Mouse (Mus musculus) limb, embryonic 14.5 days (tissue): ENCODE results near the gene Smarcad1. TPM values are rescaled to one million over a fixed set of nuclear protein-coding genes. Genes with fewer than 3 reads are reported as not detected.

Source experiments
- ATAC-seq: fragments of 200-750 bp; cut with Nextera tagmentation; 2 replicates; pipeline ENCODE4 v1.8.0; 2017; ENCODE audit warnings: low read depth, moderate number of reproducible peaks, moderate TSS enrichment; ENCODE audit not compliant: low FRiP score
- DNase-seq: peaks from one replicate; pipeline ENCODE4 v3.0.0-alpha.2; 2015; ENCODE audit warnings: low spot score
- H3K27ac ChIP-seq: fragments of 300-500 bp; sonication (generic); replicated peaks from 2 replicates; pipeline ENCODE4 v1.5.1; 2014; ENCODE audit warnings: low read depth, mild to moderate bottlenecking, low read length, moderate library complexity, mixed read lengths
- H3K27me3 ChIP-seq: fragments of 300-500 bp; sonication (generic); 2 replicates; pipeline ENCODE4 v1.6.1; 2014; ENCODE audit warnings: low read length, mixed read lengths; ENCODE audit not compliant: control insufficient read depth, insufficient read depth
- H3K36me3 ChIP-seq: fragments of 300-500 bp; sonication (generic); 2 replicates; pipeline ENCODE4 v1.6.1; 2014; ENCODE audit warnings: mild to moderate bottlenecking, low read length, moderate library complexity, mixed read lengths; ENCODE audit not compliant: control insufficient read depth, insufficient read depth
- H3K4me1 ChIP-seq: fragments of 300-500 bp; sonication (generic); 2 replicates; pipeline ENCODE4 v1.6.1; 2014; ENCODE audit warnings: antibody characterized with exemption, low read length, mixed read lengths; ENCODE audit not compliant: control insufficient read depth, insufficient read depth
- H3K4me2 ChIP-seq: fragments of 300-500 bp; sonication (generic); replicated peaks from 2 replicates; pipeline ENCODE4 v1.6.1; 2014; ENCODE audit warnings: low read depth, mild to moderate bottlenecking, low read length, moderate library complexity; ENCODE audit not compliant: severe bottlenecking
- H3K4me3 ChIP-seq: fragments of 300-500 bp; sonication (generic); replicated peaks from 2 replicates; pipeline ENCODE4 v1.5.1; 2014; ENCODE audit warnings: low read length
- H3K9ac ChIP-seq: fragments of 300-500 bp; sonication (generic); 2 replicates; pipeline ENCODE4 v1.6.1; 2014; ENCODE audit warnings: mild to moderate bottlenecking, low read depth, low read length, moderate library complexity; ENCODE audit not compliant: severe bottlenecking
- H3K9me3 ChIP-seq: fragments of 300-500 bp; sonication (generic); 2 replicates; pipeline ENCODE4 v1.6.1; 2016; ENCODE audit warnings: low read length; ENCODE audit not compliant: control insufficient read depth
- POLR2A ChIP-seq: fragments of 200-500 bp; IDR thresholded peaks from 2 replicates; pipeline ENCODE4 v1.8.0; 2012; ENCODE audit warnings: inconsistent platforms, mild to moderate bottlenecking, moderate library complexity, borderline replicate concordance; ENCODE audit not compliant: insufficient read depth, insufficient read length; ENCODE audit errors: extremely low read depth
- WGBS: fragments of 180-500 bp; shearing (Covaris S2); extraction: QIAGEN DNeasy Blood & Tissue Kit; methylation state at CpG from one replicate; pipeline ENCODE4 v1.1.7; 2014; 5-methylcytosine and 5-hydroxymethylcytosine counted together
- polyA plus RNA-seq, 2 experiments: library from polyadenylated mRNA; depleted of rRNA in 1 of 2; stranded (reverse) in 1 of 2; unstranded in 1 of 2; fragments of >200 nt; fragmentation: Nextera tagmentation in 1 of 2; extraction: Ambion mirVana in 1 of 2; gene quantifications; 2 replicates each; pipeline versions ENCODE4 v1.2.1 to v1.2.3; 2012 to 2014

Gene Smarcad1
- polyA plus RNA-seq, 2 experiments, result 53.3 to 54.8 TPM

DNA sequence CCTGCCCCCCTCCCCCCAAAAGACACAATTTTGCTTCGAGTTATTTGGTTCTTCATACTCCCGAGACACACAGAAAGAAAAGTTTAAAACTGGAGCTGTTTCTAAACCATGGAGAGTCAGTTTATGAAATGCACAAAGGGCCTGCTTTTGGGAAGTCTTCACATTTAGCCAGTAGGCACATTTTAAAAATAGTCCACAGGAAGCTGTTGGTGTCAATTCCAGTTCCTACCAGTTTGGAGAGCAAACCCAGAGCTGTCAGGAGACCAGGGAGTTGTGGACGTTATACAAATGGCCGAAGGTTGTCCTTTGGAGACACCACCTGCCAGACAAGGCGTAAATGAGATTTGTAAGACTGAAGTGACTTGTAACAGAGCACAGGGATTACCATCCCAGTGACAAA lies 122.6 kb downstream of the Smarcad1 start:
- 47% methylated on average over 5 of the region's 5 CpGs for WGBS

More for the DNA sequence above, 122.6 kb downstream of the Smarcad1 start:
- Histone ChIP-seq H3K27ac (no peak overlapping the region), H3K9me3 (no peaks in the 10 kb centered on the region), H3K9ac (no peak overlapping the region), H3K4me3 (no peak overlapping the region), H3K4me2 (no peak overlapping the region), H3K36me3 (no peaks in the 10 kb centered on the region), H3K4me1 (no peaks in the 10 kb centered on the region), H3K27me3 (no peaks in the 10 kb centered on the region)
- no peak for ATAC-seq
- TF ChIP-seq POLR2A, result no peak
- DNase-seq, result no peak

Other genes starting within 250 kb of the Smarcad1 start
- gene Hpgds, start 102.3 kb downstream of the Smarcad1 start, polyA plus RNA-seq (2012; rRNA removed), result 7.6 and 7.7 TPM in 2 replicates
- 10.0 and 11.4 TPM in 2 replicates for gene Hpgds, start 102.3 kb downstream of the Smarcad1 start, polyA plus RNA-seq (2014; fragmentation: Nextera tagmentation; extraction: Ambion mirVana)